Mouse (Mus musculus) lung, embryonic 15.5 days (tissue): ENCODE results near the gene Chchd1. TPM values are rescaled to one million over a fixed set of nuclear protein-coding genes. Genes with fewer than 3 reads are reported as not detected.

Experiments used
- ATAC-seq: fragments of 200-750 bp; cut with Nextera tagmentation; 2 replicates; pipeline ENCODE4 v1.8.0; 2017; ENCODE audit warnings: moderate number of reproducible peaks, borderline replicate concordance; ENCODE audit not compliant: low FRiP score, low TSS enrichment; ENCODE audit errors: extremely low read depth
- H3K27ac ChIP-seq: fragments of 300-500 bp; sonication (generic); 2 replicates; pipeline ENCODE4 v1.5.1; 2015; ENCODE audit warnings: moderate library complexity, mild to moderate bottlenecking, inconsistent platforms
- H3K27me3 ChIP-seq: fragments of 300-500 bp; sonication (generic); 2 replicates; pipeline ENCODE4 v1.6.1; 2015; ENCODE audit warnings: inconsistent platforms
- H3K36me3 ChIP-seq: fragments of 300-500 bp; sonication (generic); 2 replicates; pipeline ENCODE4 v1.6.1; 2015; ENCODE audit warnings: inconsistent platforms
- H3K4me1 ChIP-seq: fragments of 300-500 bp; sonication (generic); 2 replicates; pipeline ENCODE4 v1.6.1; 2015; ENCODE audit warnings: inconsistent platforms
- H3K4me2 ChIP-seq: fragments of 300-500 bp; sonication (generic); 2 replicates; pipeline ENCODE4 v1.6.1; 2015; ENCODE audit warnings: inconsistent platforms, mild to moderate bottlenecking, moderate library complexity
- H3K4me3 ChIP-seq: fragments of 300-500 bp; sonication (generic); 2 replicates; pipeline ENCODE4 v1.5.1; 2015; ENCODE audit warnings: mild to moderate bottlenecking, inconsistent platforms
- H3K9ac ChIP-seq: fragments of 300-500 bp; sonication (generic); 2 replicates; pipeline ENCODE4 v1.6.1; 2015; ENCODE audit warnings: inconsistent platforms
- H3K9me3 ChIP-seq: fragments of 300-500 bp; sonication (generic); 2 replicates; pipeline ENCODE4 v1.6.1; 2016; ENCODE audit warnings: inconsistent platforms
- WGBS: fragments of 180-500 bp; shearing (Covaris S2); methylation state at CpG from one replicate; pipeline ENCODE4 v1.1.7; 2015; 5-methylcytosine and 5-hydroxymethylcytosine counted together
- polyA plus RNA-seq: library from polyadenylated mRNA; unstranded; fragments of >200 nt; fragmentation: Nextera tagmentation; extraction: Ambion mirVana; gene quantifications from 2 replicates; pipeline ENCODE4 v1.2.1, GENCODE M21; 2015

The Chchd1 gene
- polyA plus RNA-seq, 1 experiment from 2014 or later = 189 TPM

GRCm38 (mm10) chr14:20664436-20664835 lies 38.4 kb upstream of the Chchd1 start:
- Histone ChIP-seq H3K4me1 (peaks cover 14% of the 10 kb centered on the region), H3K27ac (no peak overlapping the region), H3K9ac (no peak overlapping the region), H3K4me2 (no peak overlapping the region), H3K27me3 (peaks cover 18% of the 10 kb centered on the region; the same call in 1 of the 2 replicates), H3K36me3 (no peaks in the 10 kb centered on the region), H3K9me3 (no peaks in the 10 kb centered on the region), H3K4me3 (no peak overlapping the region)
- ATAC-seq = no peak
- 39% methylated on average over 3 of the region's 3 CpGs for WGBS

- no peaks in the 10 kb centered on the region for H3K4me1 ChIP-seq
- no peaks in the 10 kb centered on the region for H3K36me3 ChIP-seq
- H3K27ac ChIP-seq = no peak overlapping the region
- ATAC-seq = no peak
- no peak overlapping the region for H3K4me3 ChIP-seq
- H3K4me2 ChIP-seq = no peak overlapping the region
- H3K27me3 ChIP-seq = peaks cover 18% of the 10 kb centered on the region; the same call in 1 of the 2 replicates
- 66% methylated on average over 1 of the region's 1 CpGs for WGBS
- no peak overlapping the region for H3K9ac ChIP-seq
- H3K9me3 ChIP-seq = no peaks in the 10 kb centered on the region
Measured at GRCm38 (mm10) chr14:20667469-20667868, 35.3 kb upstream of the Chchd1 start.

GRCm38 (mm10) chr14:20668154-20668810 lies 34.5 kb upstream of the Chchd1 start, which contains the start of gene Synpo2l:
Synpo2l (minus strand) TSS chr14:20668354.
- ATAC-seq = no peak

DNA sequence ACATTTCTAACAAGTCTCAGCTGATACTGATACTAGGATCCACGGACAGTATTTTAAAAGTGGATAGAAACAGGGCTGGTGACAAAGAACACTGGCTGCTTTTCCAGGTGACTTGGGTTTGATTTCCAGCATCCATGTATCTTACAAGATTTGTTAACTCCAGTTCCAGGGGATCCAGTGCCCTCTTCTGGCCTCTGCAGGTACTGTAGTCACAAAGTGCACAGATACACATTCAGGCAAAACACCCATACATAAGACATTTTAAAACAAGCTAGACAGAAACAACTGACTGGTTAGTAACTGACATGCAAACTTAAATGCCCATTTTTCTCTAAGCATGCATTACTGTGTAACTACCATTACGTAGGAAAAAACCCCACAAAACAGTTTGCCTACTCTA lies 29.8 kb upstream of the Chchd1 start:
- Histone ChIP-seq H3K36me3 (peaks cover 22% of the 10 kb centered on the region), H3K4me1 (peaks cover 14% of the 10 kb centered on the region), H3K27me3 (peaks cover 6% of the 10 kb centered on the region; the same call in 1 of the 2 replicates), H3K9me3 (no peaks in the 10 kb centered on the region), H3K27ac (no peak overlapping the region), H3K9ac (no peak overlapping the region), H3K4me3 (no peak overlapping the region), H3K4me2 (peak overlapping the region; percentile 75)
- WGBS = 94% methylated on average over 2 of the region's 2 CpGs
- ATAC-seq = no peak

More at GRCm38 (mm10) chr14:20668154-20668810, 34.5 kb upstream of the Chchd1 start, which contains the start of gene Synpo2l:
- 77% methylated on average over 8 of the region's 8 CpGs for WGBS
- no peak within 1 kb of the TSS for H3K9ac ChIP-seq
- H3K36me3 ChIP-seq = no peaks in the 10 kb centered on the region
- H3K27ac ChIP-seq = no peak within 1 kb of the TSS
- peaks cover 11% of the 10 kb centered on the region; the same call in 1 of the 2 replicates for H3K27me3 ChIP-seq
- no peak within 1 kb of the TSS for H3K4me2 ChIP-seq
- no peaks in the 10 kb centered on the region for H3K4me1 ChIP-seq
- H3K9me3 ChIP-seq = no peaks in the 10 kb centered on the region
- H3K4me3 ChIP-seq = no peak within 1 kb of the TSS

DNA sequence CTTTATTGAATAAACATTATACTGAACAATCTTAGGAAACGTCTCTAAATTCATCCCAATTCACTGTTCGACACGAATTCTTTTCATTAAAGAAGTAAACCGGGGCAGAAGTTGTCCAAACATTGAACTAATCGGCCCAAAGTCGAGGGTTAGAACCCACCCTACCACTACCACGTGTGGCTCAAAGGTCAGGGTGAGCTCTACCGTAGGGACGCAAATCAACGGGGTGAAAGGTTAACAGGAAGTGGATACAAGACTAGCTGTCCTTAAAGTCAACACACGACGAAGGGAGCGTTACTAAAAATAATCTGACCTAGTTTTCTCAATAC lies 29.1 kb upstream of the Chchd1 start:
- Histone ChIP-seq H3K27ac (peak overlapping the region; percentile 98), H3K36me3 (peaks cover 29% of the 10 kb centered on the region), H3K4me3 (peak overlapping the region; percentile 81), H3K4me1 (peaks cover 14% of the 10 kb centered on the region), H3K9me3 (no peaks in the 10 kb centered on the region), H3K9ac (peak overlapping the region; percentile 33), H3K27me3 (peaks cover 5% of the 10 kb centered on the region; the same call in 1 of the 2 replicates), H3K4me2 (peak overlapping the region; percentile 75)
- 7% methylated on average over 13 of the region's 13 CpGs for WGBS
- ATAC-seq = peak; percentile 58; the same call in 1 of the 2 replicates

DNA sequence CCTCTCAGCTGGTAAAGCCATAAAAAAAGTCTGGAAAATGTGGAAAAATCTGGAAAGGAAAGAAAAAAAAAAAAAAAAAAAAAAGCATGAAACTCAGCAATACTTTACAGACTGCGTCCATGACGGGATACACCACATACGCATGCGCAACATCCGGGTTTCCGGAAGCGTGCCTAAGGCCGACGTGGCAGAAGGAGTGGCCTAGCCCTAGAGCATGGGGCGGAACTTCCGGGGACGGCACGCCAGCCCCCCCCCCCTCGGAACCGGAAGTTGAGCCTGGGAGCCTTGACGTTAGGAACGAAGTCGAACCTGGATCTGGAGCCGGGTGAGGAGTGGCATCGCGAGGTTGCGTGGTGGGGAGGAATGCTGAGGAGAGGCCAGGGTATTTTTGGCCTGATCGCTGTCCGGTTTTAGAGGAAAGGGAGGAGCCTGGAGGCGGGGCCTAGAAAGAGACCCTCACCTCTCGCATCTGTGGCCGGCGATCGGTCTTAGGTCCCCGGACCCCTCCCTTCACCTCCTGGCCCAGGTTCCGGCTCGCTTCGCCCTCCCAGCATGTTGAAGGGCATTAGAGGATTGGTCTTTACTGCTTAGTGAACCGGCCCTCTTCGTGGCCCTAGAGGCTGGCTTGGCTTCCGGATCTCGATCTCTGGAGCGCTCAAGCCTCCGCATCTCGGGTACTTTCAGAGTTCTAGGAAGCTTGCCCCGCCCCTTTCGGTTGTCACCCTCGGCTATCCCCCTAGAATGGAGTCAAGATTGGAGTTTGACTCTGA lies 28.6 kb upstream of the Chchd1 start, which contains the start of gene Sec24c:
Gene Sec24c, plus strand, starts transcription at position 245 of the 770 bp plus-strand sequence.
- Histone ChIP-seq H3K27ac (peak within 1 kb of the TSS; percentile 98), H3K4me1 (peaks cover 14% of the 10 kb centered on the region), H3K36me3 (peaks cover 34% of the 10 kb centered on the region), H3K4me3 (peak within 1 kb of the TSS; percentile 81), H3K9ac (peak within 1 kb of the TSS; percentile 80), H3K27me3 (no peaks in the 10 kb centered on the region; the same call in 1 of the 2 replicates), H3K9me3 (no peaks in the 10 kb centered on the region), H3K4me2 (peak within 1 kb of the TSS; percentile 79)
- ATAC-seq = peak; percentile 97
- WGBS = 3% methylated on average over 43 of the region's 43 CpGs

- Histone ChIP-seq H3K27ac (no peak overlapping the region), H3K36me3 (peaks cover 71% of the 10 kb centered on the region), H3K9me3 (no peaks in the 10 kb centered on the region), H3K4me2 (no peak overlapping the region), H3K4me3 (no peak overlapping the region), H3K9ac (no peak overlapping the region), H3K4me1 (peaks cover 14% of the 10 kb centered on the region), H3K27me3 (no peaks in the 10 kb centered on the region)
- ATAC-seq = no peak
- WGBS = 92% methylated on average over 4 of the region's 4 CpGs
Measured at GRCm38 (mm10) chr14:20677906-20678305, 24.9 kb upstream of the Chchd1 start.

GRCm38 (mm10) chr14:20681742-20682141 lies 21.1 kb upstream of the Chchd1 start:
- H3K27ac ChIP-seq = no peak overlapping the region
- H3K4me1 ChIP-seq = no peaks in the 10 kb centered on the region
- no peak overlapping the region for H3K4me2 ChIP-seq
- no peak overlapping the region for H3K4me3 ChIP-seq
- no peaks in the 10 kb centered on the region for H3K27me3 ChIP-seq
- H3K9me3 ChIP-seq = no peaks in the 10 kb centered on the region
- no peak overlapping the region for H3K9ac ChIP-seq
- H3K36me3 ChIP-seq = peaks cover 99% of the 10 kb centered on the region
- WGBS = 79% methylated on average over 2 of the region's 2 CpGs
- no peak for ATAC-seq

DNA sequence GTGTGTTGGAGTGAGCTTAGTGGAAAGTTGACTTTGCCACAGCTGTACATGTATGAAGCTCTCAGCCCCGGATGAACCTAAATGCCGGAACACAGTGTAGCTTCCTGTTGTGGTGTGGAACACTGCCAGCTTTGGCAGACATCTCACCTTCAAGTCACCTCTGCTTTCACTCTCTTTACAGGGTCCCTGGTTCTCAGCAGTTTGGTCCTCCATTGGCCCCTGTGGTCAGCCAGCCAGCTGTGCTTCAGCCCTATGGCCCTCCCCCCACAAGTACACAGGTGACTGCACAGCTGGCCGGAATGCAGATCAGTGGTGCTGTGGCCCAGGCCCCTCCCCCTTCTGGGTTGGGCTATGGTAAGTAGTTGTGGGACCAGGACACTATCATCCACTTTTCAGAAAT lies 20.3 kb upstream of the Chchd1 start:
- WGBS = 64% methylated on average over 3 of the region's 3 CpGs
- H3K27me3 ChIP-seq = no peaks in the 10 kb centered on the region
- H3K4me2 ChIP-seq = no peak overlapping the region
- H3K27ac ChIP-seq = no peak overlapping the region
- H3K9ac ChIP-seq = no peak overlapping the region
- no peak overlapping the region for H3K4me3 ChIP-seq
- peaks cover 100% of the 10 kb centered on the region for H3K36me3 ChIP-seq
- ATAC-seq = no peak
- H3K4me1 ChIP-seq = no peaks in the 10 kb centered on the region
- H3K9me3 ChIP-seq = no peaks in the 10 kb centered on the region

DNA sequence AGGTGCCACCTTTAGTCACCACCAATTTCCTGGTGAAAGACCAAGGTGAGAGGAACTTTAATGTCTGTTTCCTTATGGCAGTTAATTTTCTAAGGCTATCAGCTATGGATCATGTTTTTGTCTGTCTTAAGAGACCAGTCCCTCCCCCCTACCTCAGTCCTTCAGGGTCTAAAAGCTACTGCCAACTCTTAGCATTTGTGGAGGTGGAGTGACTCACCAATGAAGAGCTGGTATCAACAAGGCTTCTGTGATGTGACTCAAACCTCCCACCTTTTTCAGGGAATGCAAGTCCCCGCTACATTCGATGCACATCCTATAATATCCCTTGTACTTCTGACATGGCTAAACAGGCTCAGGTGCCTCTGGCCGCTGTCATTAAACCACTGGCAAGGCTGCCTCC lies 16.2 kb upstream of the Chchd1 start:
- 95% methylated on average over 3 of the region's 3 CpGs for WGBS
- ATAC-seq = no peak

GRCm38 (mm10) chr14:20689009-20689408 lies 13.8 kb upstream of the Chchd1 start:
- Histone ChIP-seq H3K27ac (no peak overlapping the region), H3K9ac (no peak overlapping the region), H3K27me3 (no peaks in the 10 kb centered on the region), H3K36me3 (peaks cover 98% of the 10 kb centered on the region), H3K4me2 (no peak overlapping the region), H3K4me3 (no peak overlapping the region), H3K4me1 (peaks cover 2% of the 10 kb centered on the region), H3K9me3 (no peaks in the 10 kb centered on the region)
- no peak for ATAC-seq
- WGBS = 78% methylated on average over 2 of the region's 2 CpGs

More for the DNA sequence above, 16.2 kb upstream of the Chchd1 start:
- Histone ChIP-seq H3K36me3 (peaks cover 98% of the 10 kb centered on the region), H3K9me3 (no peaks in the 10 kb centered on the region), H3K27ac (no peak overlapping the region), H3K4me1 (no peaks in the 10 kb centered on the region), H3K9ac (no peak overlapping the region), H3K4me2 (no peak overlapping the region), H3K27me3 (no peaks in the 10 kb centered on the region), H3K4me3 (no peak overlapping the region)

- H3K4me3 ChIP-seq = no peak overlapping the region
- WGBS = 90% methylated on average over 6 of the region's 6 CpGs
- H3K9ac ChIP-seq = no peak overlapping the region
- peaks cover 20% of the 10 kb centered on the region for H3K4me1 ChIP-seq
- H3K4me2 ChIP-seq = no peak overlapping the region
- H3K9me3 ChIP-seq = no peaks in the 10 kb centered on the region
- no peaks in the 10 kb centered on the region for H3K27me3 ChIP-seq
- H3K27ac ChIP-seq = no peak overlapping the region
- no peak for ATAC-seq
- H3K36me3 ChIP-seq = peaks cover 73% of the 10 kb centered on the region
Measured at GRCm38 (mm10) chr14:20691772-20692171, 11.0 kb upstream of the Chchd1 start.
